24 mouse cellular contexts compared by ENCODE assay signal in the genomic region with DNA sequence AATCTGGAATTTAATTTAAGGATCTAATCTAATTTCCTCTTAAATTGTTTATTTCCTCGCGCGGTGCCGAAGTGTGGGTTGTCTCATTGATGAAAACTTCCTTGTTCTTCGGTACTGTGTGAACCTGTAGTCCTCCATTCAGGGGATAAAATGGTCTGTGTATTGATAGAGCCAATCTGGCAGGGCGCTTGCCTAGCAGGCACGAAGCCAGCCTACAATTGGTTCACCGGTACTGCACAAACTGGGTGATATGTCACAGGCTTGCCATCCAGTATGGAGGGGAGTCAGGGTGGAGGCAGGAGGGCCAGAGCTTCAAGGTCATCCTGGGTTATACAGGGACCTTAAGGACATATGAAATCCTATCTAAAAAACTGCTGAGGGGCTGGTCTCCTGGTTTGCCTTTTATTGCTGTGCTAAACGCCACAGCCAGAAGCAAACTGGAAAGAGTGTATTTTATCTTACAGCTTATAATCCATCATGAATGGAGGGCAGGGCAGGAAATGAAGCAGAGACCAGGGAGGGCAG.
DNase-seq lines count a peak whose midpoint lies in the region; ATAC-seq and TF ChIP-seq lines count a peak whose summit lies in the region.
"Had no signal": no experiment of that assay in that cellular context is flagged by ENCODE, and none has a peak within 500 bp of the region (broad histone marks: within the 10 kb centered on the region; RNA-seq: fewer than 3 reads in every experiment).

No protein-coding gene starts in this region.

- H3K4me2 ChIP-seq in forebrain, embryonic 14.5 days (ENCODE audit: low read length), result no peak overlapping the region
- no peak overlapping the region for H3K4me2 ChIP-seq in forebrain, postnatal 0 days (ENCODE audit: low read depth)
- no peak overlapping the region for H3K4me2 ChIP-seq in hindbrain, postnatal 0 days (ENCODE audit: low read depth, low read length)
- no peak overlapping the region for H3K4me2 ChIP-seq in hindbrain, embryonic 16.5 days (ENCODE audit: low read length)
- H3K4me2 ChIP-seq: embryonic facial prominence, embryonic 12.5 days; embryonic facial prominence, embryonic 15.5 days; forebrain, embryonic 15.5 days; heart, embryonic 13.5 days; hindbrain, embryonic 12.5 days; hindbrain, embryonic 15.5 days had no signal

- no peak overlapping the region for H3K4me3 ChIP-seq in forebrain, embryonic 14.5 days (ENCODE audit: low read depth, low read length)
- H3K4me3 ChIP-seq in forebrain, postnatal 0 days (ENCODE audit: low read depth, low read length), result no peak overlapping the region
- H3K4me3 ChIP-seq in hindbrain, postnatal 0 days (ENCODE audit: low read length), result no peak overlapping the region
- no peak overlapping the region for H3K4me3 ChIP-seq in hindbrain, embryonic 16.5 days (ENCODE audit: low read length)
- H3K4me3 ChIP-seq: embryonic facial prominence, embryonic 12.5 days; embryonic facial prominence, embryonic 15.5 days; forebrain, embryonic 15.5 days; heart, embryonic 13.5 days; hindbrain, embryonic 12.5 days; hindbrain, embryonic 15.5 days had no signal

- H3K27me3 ChIP-seq in forebrain, embryonic 14.5 days (replicated peaks; ENCODE audit: control insufficient read depth, insufficient read depth, low read length), result no peaks in the 10 kb centered on the region
- no peaks in the 10 kb centered on the region for H3K27me3 ChIP-seq in forebrain, postnatal 0 days (ENCODE audit: insufficient read depth, low read length)
- no peaks in the 10 kb centered on the region for H3K27me3 ChIP-seq in hindbrain, postnatal 0 days (ENCODE audit: insufficient read depth, low read length)
- no peaks in the 10 kb centered on the region for H3K27me3 ChIP-seq in hindbrain, embryonic 16.5 days (replicated peaks; ENCODE audit: control insufficient read depth, insufficient read depth, low read length)
- H3K27me3 ChIP-seq: embryonic facial prominence, embryonic 12.5 days; embryonic facial prominence, embryonic 15.5 days; forebrain, embryonic 15.5 days; heart, embryonic 13.5 days; hindbrain, embryonic 12.5 days; hindbrain, embryonic 15.5 days had no signal

- ATAC-seq in cerebellum, adult (ENCODE audit: insufficient number of reproducible peaks, low FRiP score, low TSS enrichment), result no peak
- ATAC-seq in forebrain, embryonic 14.5 days, result no peak
- ATAC-seq in forebrain, postnatal 0 days, result no peak
- ATAC-seq in hindbrain, postnatal 0 days, result no peak
- ATAC-seq in hindbrain, embryonic 16.5 days, result no peak
- ATAC-seq in erythroid progenitor cell, adult 5-6 weeks (replicated peaks; ENCODE audit: low FRiP score, poor library complexity, severe bottlenecking), result no peak
- ATAC-seq: CD4-positive, CD25-positive, alpha-beta regulatory T cell, adult 4 months; forebrain, embryonic 15.5 days; inflammation-experienced regulatory T-cells, adult 6 months; intestine, embryonic 16.5 days had no signal

- no peak overlapping the region for H3K27ac ChIP-seq in forebrain, embryonic 14.5 days (ENCODE audit: low read depth, low read length)
- H3K27ac ChIP-seq in forebrain, postnatal 0 days (ENCODE audit: low read depth, low read length), result no peak overlapping the region
- H3K27ac ChIP-seq in hindbrain, postnatal 0 days, result no peak overlapping the region
- H3K27ac ChIP-seq in hindbrain, embryonic 16.5 days (ENCODE audit: low read depth, low read length), result no peak overlapping the region
- H3K27ac ChIP-seq: embryonic facial prominence, embryonic 12.5 days; embryonic facial prominence, embryonic 15.5 days; forebrain, embryonic 15.5 days; heart, embryonic 13.5 days; hindbrain, embryonic 12.5 days; hindbrain, embryonic 15.5 days had no signal

- H3K9me3 ChIP-seq in forebrain, embryonic 14.5 days (replicated peaks; ENCODE audit: control insufficient read depth, low read length), result no peaks in the 10 kb centered on the region
- no peaks in the 10 kb centered on the region for H3K9me3 ChIP-seq in forebrain, postnatal 0 days (ENCODE audit: low read length)
- no peaks in the 10 kb centered on the region for H3K9me3 ChIP-seq in hindbrain, postnatal 0 days (ENCODE audit: low read length)
- no peaks in the 10 kb centered on the region for H3K9me3 ChIP-seq in hindbrain, embryonic 16.5 days (ENCODE audit: control insufficient read depth, low read length)
- H3K9me3 ChIP-seq: embryonic facial prominence, embryonic 12.5 days; embryonic facial prominence, embryonic 15.5 days; forebrain, embryonic 15.5 days; heart, embryonic 13.5 days; hindbrain, embryonic 15.5 days had no signal

- no peak overlapping the region for H3K9ac ChIP-seq in forebrain, embryonic 14.5 days (ENCODE audit: low read length)
- no peak overlapping the region for H3K9ac ChIP-seq in forebrain, postnatal 0 days
- no peak overlapping the region for H3K9ac ChIP-seq in hindbrain, postnatal 0 days (replicated peaks; ENCODE audit: low read length)
- no peak overlapping the region for H3K9ac ChIP-seq in hindbrain, embryonic 16.5 days (ENCODE audit: low read depth, low read length)
- H3K9ac ChIP-seq: embryonic facial prominence, embryonic 12.5 days; embryonic facial prominence, embryonic 15.5 days; forebrain, embryonic 15.5 days; heart, embryonic 13.5 days; hindbrain, embryonic 12.5 days; hindbrain, embryonic 15.5 days had no signal

- WGBS in forebrain, embryonic 14.5 days, result 64% methylated on average over 9 of the region's 9 CpGs
- 43% methylated on average over 9 of the region's 9 CpGs for WGBS in forebrain, postnatal 0 days
- WGBS in hindbrain, postnatal 0 days, result 61% methylated on average over 9 of the region's 9 CpGs
- 68% methylated on average over 9 of the region's 9 CpGs for WGBS in hindbrain, embryonic 16.5 days

- H3K4me1 ChIP-seq in forebrain, embryonic 14.5 days (ENCODE audit: control insufficient read depth, insufficient read depth, low read length), result no peaks in the 10 kb centered on the region
- H3K4me1 ChIP-seq in forebrain, postnatal 0 days (ENCODE audit: insufficient read depth), result no peaks in the 10 kb centered on the region
- H3K4me1 ChIP-seq in hindbrain, postnatal 0 days (ENCODE audit: insufficient read depth, low read length), result no peaks in the 10 kb centered on the region
- no peaks in the 10 kb centered on the region for H3K4me1 ChIP-seq in hindbrain, embryonic 16.5 days (ENCODE audit: control insufficient read depth, insufficient read depth, low read depth, low read length)
- H3K4me1 ChIP-seq: embryonic facial prominence, embryonic 12.5 days; embryonic facial prominence, embryonic 15.5 days; heart, embryonic 13.5 days; hindbrain, embryonic 12.5 days; hindbrain, embryonic 15.5 days had no signal

- peak; percentile 46 to 51 for DNase-seq in cerebellum, postnatal 14 days
- peak; percentile 20 for DNase-seq in forebrain, embryonic 14.5 days (ENCODE audit: low spot score)
- DNase-seq in forebrain, postnatal 0 days, result no peak
- peak; percentile 9 for DNase-seq in hindbrain, postnatal 0 days (ENCODE audit: low spot score)
- DNase-seq: adrenal gland, adult 2 months; adrenal gland, postnatal 36 days; cerebellum, adult 2 months; cerebellum, adult 9-11 months; gastrocnemius, postnatal 10 days; gastrocnemius, postnatal 36 days; kidney, adult 18-20 months; kidney, adult 9 months had no signal

- TF ChIP-seq CTCF in forebrain, postnatal 0 days (IDR thresholded peaks at IDR 0.05; ENCODE audit: low read depth), result no peak
- TF ChIP-seq CTCF in hindbrain, postnatal 0 days (IDR thresholded peaks at IDR 0.05; ENCODE audit: low read depth), result no peak

- no peaks in the 10 kb centered on the region for H3K36me3 ChIP-seq in forebrain, embryonic 14.5 days (ENCODE audit: control insufficient read depth, insufficient read depth, low read length)
- no peaks in the 10 kb centered on the region for H3K36me3 ChIP-seq in forebrain, postnatal 0 days (ENCODE audit: insufficient read depth)
- no peaks in the 10 kb centered on the region for H3K36me3 ChIP-seq in hindbrain, postnatal 0 days (ENCODE audit: insufficient read depth, low read length)
- H3K36me3 ChIP-seq in hindbrain, embryonic 16.5 days (ENCODE audit: control insufficient read depth, insufficient read depth, low read length), result no peaks in the 10 kb centered on the region
- H3K36me3 ChIP-seq: embryonic facial prominence, embryonic 12.5 days; embryonic facial prominence, embryonic 15.5 days; forebrain, embryonic 15.5 days; heart, embryonic 13.5 days; hindbrain, embryonic 12.5 days; hindbrain, embryonic 15.5 days had no signal
